Mouse (Mus musculus) kidney, adult 10 weeks (tissue): ENCODE results near the gene Pck1. TPM values are rescaled to one million over a fixed set of nuclear protein-coding genes. Genes with fewer than 3 reads are reported as not detected.

ENCODE experiments used
- polyA plus RNA-seq: library from polyadenylated mRNA; stranded (reverse); fragments of 350-450 nt; fragmentation: Illumina TruSeq; extraction: RNeasy Lipid Tissue Mini Kit (QIAGEN cat#74804); gene quantifications from one replicate; pipeline ENCODE4 v1.2.3, GENCODE M21; 2014; ENCODE audit warnings: low read depth, low replicate concordance

Pck1 gene
- polyA plus RNA-seq, result 989 TPM

GRCm38 (mm10) chr2:173152436-173153151, at the start of gene Pck1:
TSS of gene Pck1 (plus strand) at chr2:173153048.

GRCm38 (mm10) chr2:173119023-173119944, 33.6 kb upstream of the Pck1 start, which contains the start of gene Ctcfl:
TSS of gene Ctcfl (minus strand) at chr2:173119525.

Other genes with a start within 250 kb of the Pck1 start
- 4.3 TPM for gene Bmp7, start 212.7 kb upstream of the Pck1 start, polyA plus RNA-seq
- not detected for gene Spo11, start 175.3 kb upstream of the Pck1 start, polyA plus RNA-seq
- 40.3 TPM for gene Rae1, start 152.9 kb upstream of the Pck1 start, polyA plus RNA-seq
- gene Rbm38, start 132.6 kb upstream of the Pck1 start, polyA plus RNA-seq, result not detected
- not detected for gene Ctcfl, start 33.5 kb upstream of the Pck1 start, polyA plus RNA-seq
- 1.5 TPM for gene Zbp1, start 65.9 kb downstream of the Pck1 start, polyA plus RNA-seq
- gene Pmepa1, start 123.5 kb downstream of the Pck1 start, polyA plus RNA-seq, result 10.5 TPM